Mouse (Mus musculus): ENCODE measurements around the gene Pde4a. TPM values are rescaled to one million over a fixed set of nuclear protein-coding genes. Genes with fewer than 3 reads are reported as not detected.
"Not testable (repeated sequence)": the region's sequence is repeated elsewhere in the genome, so short reads cannot be mapped to it uniquely, and the experiment has no call there.

The Pde4a gene
- polyA plus RNA-seq, 1 experiment from 2014 or later: 23.7 TPM

DNA sequence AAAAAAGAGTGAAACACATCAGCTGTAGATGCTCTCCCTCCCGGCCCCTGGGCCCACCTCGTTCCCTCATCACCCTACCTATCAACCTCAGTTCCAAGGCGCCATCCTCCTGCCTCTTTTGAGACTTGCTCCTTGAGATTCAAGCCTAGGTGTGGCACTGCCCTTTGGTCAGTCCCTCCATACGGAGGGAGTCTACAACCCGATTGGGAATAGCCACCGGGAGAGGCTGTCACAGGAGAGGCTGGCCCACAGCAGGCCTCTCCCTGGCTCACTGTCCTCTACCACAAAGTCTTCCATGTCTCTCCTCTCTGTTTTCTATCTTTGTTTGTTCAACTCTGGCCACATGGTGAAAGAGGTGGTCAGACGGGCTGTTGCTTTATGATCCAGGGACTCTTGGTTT, 46.1 kb downstream of the Pde4a start:
- 81% methylated on average over 7 of the region's 7 CpGs for whole genome bisulfite sequencing
- peaks cover 11% of the 10 kb centered on the region; the same call in 1 of the 2 replicates for H3K36me3 ChIP-seq
- H3K9me3 ChIP-seq: no peaks in the 10 kb centered on the region
- H3K27ac ChIP-seq (replicated peaks): no peak overlapping the region
- H3K4me3 ChIP-seq: no peak overlapping the region
- H3K4me1 ChIP-seq: peaks cover 5% of the 10 kb centered on the region
- no peak overlapping the region for H3K9ac ChIP-seq (replicated peaks)
- no peak overlapping the region for H3K4me2 ChIP-seq (replicated peaks)
- ATAC-seq (replicated peaks): no peak
- H3K27me3 ChIP-seq: no peaks in the 10 kb centered on the region

DNA sequence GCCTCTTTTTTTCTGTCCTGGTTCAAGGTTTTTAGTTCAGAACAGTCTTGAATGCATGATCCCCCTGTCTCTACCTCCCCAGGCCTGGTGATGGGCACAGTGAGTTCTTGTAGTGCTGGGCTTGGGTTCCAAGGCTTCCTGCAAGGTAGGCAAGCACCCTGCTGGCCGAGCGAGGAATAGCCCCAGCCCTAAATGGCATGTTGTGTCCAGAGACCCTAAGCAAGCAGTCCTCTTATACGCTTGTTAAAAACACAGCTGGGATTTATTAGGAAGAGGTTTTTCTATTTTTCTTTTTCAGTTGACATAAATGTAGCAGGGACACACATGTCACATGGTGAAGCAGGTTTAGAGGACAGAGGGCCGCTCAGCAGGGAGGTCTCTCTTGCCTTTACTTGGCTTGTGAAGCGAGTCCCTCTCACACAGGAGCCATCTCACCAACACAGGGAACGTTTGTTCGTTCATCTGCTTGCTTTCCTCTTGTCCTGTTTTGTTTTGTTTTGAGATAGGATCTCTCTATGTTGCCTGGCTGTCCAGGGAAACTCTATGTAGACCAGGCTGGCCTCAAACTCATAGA, 48.2 kb downstream of the Pde4a start:
- Histone ChIP-seq H3K4me2 (replicated peaks) (no peak overlapping the region), H3K9me3 (no peaks in the 10 kb centered on the region), H3K4me1 (peaks cover 6% of the 10 kb centered on the region), H3K36me3 (peaks cover 11% of the 10 kb centered on the region; the same call in 1 of the 2 replicates), H3K27me3 (no peaks in the 10 kb centered on the region), H3K27ac (replicated peaks) (no peak overlapping the region), H3K4me3 (no peak overlapping the region), H3K9ac (replicated peaks) (no peak overlapping the region)
- WGBS: 47% methylated on average over 7 of the region's 7 CpGs
- no peak for ATAC-seq (replicated peaks)

DNA sequence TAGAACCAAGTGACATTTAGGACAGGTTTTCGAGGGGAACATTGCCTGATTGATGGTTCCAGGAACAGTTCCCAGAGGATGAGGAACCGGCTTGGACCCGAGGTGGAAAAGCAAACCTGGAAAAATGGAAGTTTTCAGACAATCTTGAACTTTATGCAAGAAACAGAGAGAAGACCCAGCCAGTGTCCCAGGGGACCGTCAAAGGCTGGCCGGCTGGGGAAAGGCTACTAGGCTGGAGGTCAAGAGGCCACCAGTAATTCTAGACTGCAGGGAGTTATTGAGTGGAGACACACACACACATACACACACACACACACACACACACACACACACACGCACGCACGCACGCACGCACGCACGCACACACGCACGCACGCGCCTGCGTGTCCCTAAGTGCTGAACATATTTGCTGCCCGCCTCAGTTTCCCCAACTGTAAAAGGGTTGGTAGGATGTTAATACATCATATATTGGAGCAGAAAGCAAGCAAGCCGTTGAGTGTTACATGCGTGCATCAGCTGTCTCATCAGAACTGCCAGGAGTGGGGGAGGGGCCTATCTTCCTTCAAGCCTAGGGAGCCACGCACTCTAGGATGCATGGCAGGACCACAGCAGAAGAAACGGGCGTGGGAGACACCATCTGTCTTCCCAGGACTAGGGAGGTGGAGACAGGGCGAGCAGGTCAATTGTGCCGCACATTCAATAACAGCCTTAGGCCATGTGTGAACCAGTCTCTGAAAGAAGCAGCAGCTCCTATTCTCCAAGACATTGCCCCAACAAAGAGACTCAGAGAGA, 50.7 kb downstream of the Pde4a start:
- peaks cover 12% of the 10 kb centered on the region for H3K4me1 ChIP-seq
- no peak overlapping the region for H3K9ac ChIP-seq (replicated peaks)
- no peaks in the 10 kb centered on the region for H3K9me3 ChIP-seq
- peak; percentile 62 for ATAC-seq (replicated peaks)
- 72% methylated on average over 25 of the region's 25 CpGs for WGBS
- no peak overlapping the region for H3K4me3 ChIP-seq
- H3K27me3 ChIP-seq: no peaks in the 10 kb centered on the region
- H3K4me2 ChIP-seq (replicated peaks): peak overlapping the region; percentile 20; the same call in 1 of the 2 replicates
- peaks cover 5% of the 10 kb centered on the region; the same call in 1 of the 2 replicates for H3K36me3 ChIP-seq
- H3K27ac ChIP-seq (replicated peaks): no peak overlapping the region

DNA sequence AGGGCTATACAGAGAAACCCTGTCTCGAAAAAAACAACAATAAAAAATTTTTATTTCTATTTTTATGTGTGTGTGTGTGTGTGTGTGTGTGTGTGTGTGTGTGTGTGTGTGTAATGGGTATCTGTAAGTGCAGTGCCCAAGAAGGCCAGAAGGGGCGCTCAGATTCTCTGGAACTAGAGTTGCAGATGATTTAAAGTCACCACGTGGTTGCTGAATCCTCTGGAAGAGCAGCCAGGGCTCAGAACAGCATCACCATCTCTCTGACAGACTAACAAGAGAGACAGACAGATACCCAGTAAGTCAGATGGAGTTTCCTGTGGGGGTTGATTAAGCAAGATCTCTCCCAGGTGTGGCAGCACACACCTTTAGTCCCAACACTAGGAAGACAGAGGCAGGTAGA, 54.3 kb downstream of the Pde4a start:
- Histone ChIP-seq H3K27me3 (no peaks in the 10 kb centered on the region), H3K4me2 (replicated peaks) (no peak overlapping the region), H3K4me1 (peaks cover 15% of the 10 kb centered on the region), H3K36me3 (no peaks in the 10 kb centered on the region), H3K9ac (replicated peaks) (no peak overlapping the region), H3K27ac (replicated peaks) (no peak overlapping the region), H3K4me3 (no peak overlapping the region), H3K9me3 (no peaks in the 10 kb centered on the region)
- 58% methylated on average over 3 of the region's 3 CpGs for WGBS
- no peak for ATAC-seq (replicated peaks)

GRCm38 (mm10) chr9:21220490-21221382, 55.2 kb downstream of the Pde4a start:
- Histone ChIP-seq H3K4me2 (replicated peaks) (peak overlapping the region; percentile 39), H3K27ac (replicated peaks) (no peak overlapping the region), H3K36me3 (no peaks in the 10 kb centered on the region), H3K4me1 (peaks cover 19% of the 10 kb centered on the region), H3K4me3 (peak overlapping the region; percentile 29), H3K9ac (replicated peaks) (0 out of 2 replicates have a peak overlapping the region, but pooled peaks have one; percentile 5), H3K9me3 (no peaks in the 10 kb centered on the region), H3K27me3 (no peaks in the 10 kb centered on the region)
- peak; percentile 84 for ATAC-seq (replicated peaks)
- WGBS: 17% methylated on average over 21 of the region's 21 CpGs

DNA sequence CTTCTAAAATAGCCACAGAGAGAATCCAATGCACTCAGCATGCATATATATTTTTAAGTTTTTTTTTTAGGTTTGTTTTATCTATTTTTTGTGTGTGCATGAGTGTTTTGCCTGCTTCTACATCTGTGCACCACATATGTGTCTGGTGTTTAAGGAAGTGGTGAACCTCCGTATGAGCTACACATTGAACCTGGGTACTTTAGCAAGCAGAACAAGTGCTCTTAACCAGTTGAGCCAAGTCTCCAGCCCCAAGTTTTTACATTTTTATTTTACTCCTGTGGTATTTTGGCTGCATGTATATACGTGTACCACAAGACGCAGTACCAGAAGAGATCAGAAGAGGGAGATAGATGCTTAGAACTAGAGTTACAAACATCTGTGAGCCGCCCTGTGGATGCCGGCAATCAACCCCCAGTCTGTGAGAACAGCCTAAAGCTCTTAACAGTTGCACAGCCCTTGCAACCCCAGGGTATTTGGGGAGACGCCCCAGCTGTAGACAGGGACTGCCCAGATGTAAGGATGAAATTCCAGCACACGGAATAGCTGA, 55.9 kb downstream of the Pde4a start:
- Histone ChIP-seq H3K4me1 (peaks cover 16% of the 10 kb centered on the region), H3K27me3 (no peaks in the 10 kb centered on the region), H3K9ac (replicated peaks) (no peak overlapping the region), H3K9me3 (no peaks in the 10 kb centered on the region), H3K36me3 (no peaks in the 10 kb centered on the region), H3K4me3 (no peak overlapping the region), H3K4me2 (replicated peaks) (no peak overlapping the region), H3K27ac (replicated peaks) (no peak overlapping the region)
- ATAC-seq (replicated peaks): peak; percentile 42; the same call in 1 of the 2 replicates
- WGBS: 16% methylated on average over 7 of the region's 7 CpGs

DNA sequence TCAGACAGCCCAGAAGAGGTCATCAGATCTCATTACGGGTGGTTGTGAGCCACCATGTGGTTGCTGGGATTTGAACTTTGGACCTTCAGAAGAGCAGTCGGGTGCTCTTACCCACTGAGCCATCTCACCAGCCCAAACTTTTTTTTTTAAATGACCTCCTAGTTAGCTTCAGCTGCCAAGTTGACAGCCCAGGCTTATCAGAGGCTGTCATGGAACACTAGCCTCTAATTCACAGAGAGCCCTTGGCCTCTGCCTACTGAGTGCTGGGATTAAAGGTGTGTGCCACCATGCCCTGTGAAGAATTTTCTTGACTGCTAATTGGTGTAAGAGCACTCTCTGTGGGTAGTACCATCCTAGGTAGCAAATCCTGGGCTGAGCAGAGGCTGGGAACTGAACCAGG, 58.0 kb downstream of the Pde4a start:
- not testable (repeated sequence) for H3K9me3 ChIP-seq; ATAC-seq (replicated peaks); H3K4me3 ChIP-seq; H3K36me3 ChIP-seq; H3K9ac ChIP-seq (replicated peaks); H3K4me2 ChIP-seq (replicated peaks); H3K27me3 ChIP-seq; H3K27ac ChIP-seq (replicated peaks)
- peaks cover 26% of the 10 kb centered on the region for H3K4me1 ChIP-seq
- WGBS: 96% methylated on average over 2 of the region's 2 CpGs

DNA sequence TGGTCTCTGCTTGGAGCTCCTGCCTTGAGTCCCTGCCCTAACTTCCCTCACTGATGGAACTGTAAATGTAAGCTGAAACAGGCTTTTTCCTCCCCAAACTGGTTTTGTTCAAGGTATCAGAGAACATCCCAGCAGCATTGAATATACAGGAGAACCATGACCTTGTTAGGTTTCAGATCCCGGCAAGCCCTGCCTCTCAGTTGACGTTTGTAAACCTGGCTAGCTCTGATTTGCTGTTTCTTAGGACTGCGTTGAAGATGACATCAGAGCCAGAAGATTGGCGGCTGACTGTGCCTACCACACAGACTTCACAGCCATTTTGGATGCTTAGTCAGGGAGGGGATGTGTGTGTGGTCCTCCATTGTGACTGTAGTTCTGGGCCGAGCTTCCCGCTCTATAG, 58.4 kb downstream of the Pde4a start:
- no peaks in the 10 kb centered on the region for H3K27me3 ChIP-seq
- H3K4me2 ChIP-seq (replicated peaks): no peak overlapping the region
- H3K36me3 ChIP-seq: 0 out of 2 replicates have a peak, but pooled peaks cover 1% of the 10 kb centered on the region
- WGBS: 90% methylated on average over 6 of the region's 6 CpGs
- H3K4me1 ChIP-seq: peaks cover 26% of the 10 kb centered on the region
- H3K9me3 ChIP-seq: no peaks in the 10 kb centered on the region
- H3K27ac ChIP-seq (replicated peaks): no peak overlapping the region
- no peak overlapping the region for H3K4me3 ChIP-seq
- H3K9ac ChIP-seq (replicated peaks): no peak overlapping the region
- no peak for ATAC-seq (replicated peaks)

- Histone ChIP-seq H3K4me1 (peaks cover 26% of the 10 kb centered on the region), H3K4me2 (replicated peaks) (peak overlapping the region; percentile 22), H3K27ac (replicated peaks) (no peak overlapping the region), H3K9me3 (no peaks in the 10 kb centered on the region), H3K36me3 (peaks cover 9% of the 10 kb centered on the region; the same call in 1 of the 2 replicates), H3K4me3 (peak overlapping the region; percentile 3; the same call in 1 of the 2 replicates), H3K9ac (replicated peaks) (no peak overlapping the region), H3K27me3 (no peaks in the 10 kb centered on the region)
- WGBS: 26% methylated on average over 26 of the region's 26 CpGs
- no peak for ATAC-seq (replicated peaks)
Observed at GRCm38 (mm10) chr9:21224576-21225414, 59.3 kb downstream of the Pde4a start.

GRCm38 (mm10) chr9:21225415-21225758, 59.9 kb downstream of the Pde4a start:
- Histone ChIP-seq H3K4me2 (replicated peaks) (peak overlapping the region; percentile 22), H3K4me3 (peak overlapping the region; percentile 3; the same call in 1 of the 2 replicates), H3K9me3 (no peaks in the 10 kb centered on the region), H3K9ac (replicated peaks) (no peak overlapping the region), H3K36me3 (peaks cover 15% of the 10 kb centered on the region; the same call in 1 of the 2 replicates), H3K27ac (replicated peaks) (no peak overlapping the region), H3K27me3 (no peaks in the 10 kb centered on the region), H3K4me1 (peaks cover 26% of the 10 kb centered on the region)
- WGBS: 22% methylated on average over 7 of the region's 7 CpGs
- ATAC-seq (replicated peaks): no peak

GRCm38 (mm10) chr9:21227342-21227741, 61.8 kb downstream of the Pde4a start:
- H3K9ac ChIP-seq (replicated peaks): peak overlapping the region; percentile 48
- H3K4me1 ChIP-seq: peaks cover 18% of the 10 kb centered on the region
- peaks cover 21% of the 10 kb centered on the region; the same call in 1 of the 2 replicates for H3K36me3 ChIP-seq
- 0 out of 2 replicates have a peak overlapping the region, but pooled peaks have one; percentile 9 for H3K27ac ChIP-seq (replicated peaks)
- 14% methylated on average over 16 of the region's 16 CpGs for WGBS
- peak; percentile 64 for ATAC-seq (replicated peaks)
- H3K4me2 ChIP-seq (replicated peaks): peak overlapping the region; percentile 49
- peak overlapping the region; percentile 33 for H3K4me3 ChIP-seq
- H3K27me3 ChIP-seq: no peaks in the 10 kb centered on the region
- H3K9me3 ChIP-seq: no peaks in the 10 kb centered on the region

Measured in forebrain, embryonic 15.5 days (tissue).